Mouse (Mus musculus): ENCODE measurements around the gene Sfxn5. TPM values are rescaled to one million over a fixed set of nuclear protein-coding genes. Genes with fewer than 3 reads are reported as not detected.

Gene Sfxn5
- polyA plus RNA-seq, 1 experiment from 2014 or later, result 8.2 TPM

GRCm38 (mm10) chr6:85183951-85184350, 149.3 kb downstream of the Sfxn5 start:
- Histone ChIP-seq H3K27ac (no peak overlapping the region), H3K27me3 (peaks cover 66% of the 10 kb centered on the region), H3K36me3 (no peaks in the 10 kb centered on the region), H3K4me2 (no peak overlapping the region), H3K4me3 (no peak overlapping the region), H3K9ac (no peak overlapping the region), H3K4me1 (peaks cover 25% of the 10 kb centered on the region), H3K9me3 (no peaks in the 10 kb centered on the region)
- no peak for ATAC-seq (ENCODE audit: insufficient number of reproducible peaks, insufficient read depth, low FRiP score, low TSS enrichment, low read depth)
- WGBS, result 59% methylated on average over 3 of the region's 3 CpGs

- H3K4me2 ChIP-seq, result no peak overlapping the region
- H3K9me3 ChIP-seq, result no peaks in the 10 kb centered on the region
- H3K4me3 ChIP-seq, result no peak overlapping the region
- peaks cover 27% of the 10 kb centered on the region for H3K27me3 ChIP-seq
- no peak overlapping the region for H3K9ac ChIP-seq
- H3K4me1 ChIP-seq, result no peaks in the 10 kb centered on the region
- ATAC-seq (ENCODE audit: insufficient number of reproducible peaks, insufficient read depth, low FRiP score, low TSS enrichment, low read depth), result no peak
- H3K36me3 ChIP-seq, result no peaks in the 10 kb centered on the region
- 68% methylated on average over 2 of the region's 2 CpGs for WGBS
- H3K27ac ChIP-seq, result no peak overlapping the region
These were observed 153.2 kb downstream of the Sfxn5 start for GRCm38 (mm10) chr6:85180036-85180435.

- Histone ChIP-seq H3K4me3 (no peak overlapping the region), H3K36me3 (no peaks in the 10 kb centered on the region), H3K27ac (no peak overlapping the region), H3K4me1 (no peaks in the 10 kb centered on the region), H3K27me3 (peaks cover 24% of the 10 kb centered on the region), H3K9me3 (no peaks in the 10 kb centered on the region), H3K9ac (no peak overlapping the region), H3K4me2 (no peak overlapping the region)
- 76% methylated on average over 3 of the region's 3 CpGs for WGBS
- no peak for ATAC-seq (ENCODE audit: insufficient number of reproducible peaks, insufficient read depth, low FRiP score, low TSS enrichment, low read depth)
These were observed 153.7 kb downstream of the Sfxn5 start for GRCm38 (mm10) chr6:85179569-85179968.

GRCm38 (mm10) chr6:85165440-85165921, 167.7 kb downstream of the Sfxn5 start:
- Histone ChIP-seq H3K27me3 (peaks cover 4% of the 10 kb centered on the region; the same call in 1 of the 2 replicates), H3K4me3 (no peak overlapping the region), H3K36me3 (no peaks in the 10 kb centered on the region), H3K27ac (no peak overlapping the region), H3K9ac (no peak overlapping the region), H3K4me2 (no peak overlapping the region; the same call in 1 of the 2 replicates), H3K9me3 (no peaks in the 10 kb centered on the region), H3K4me1 (peaks cover 2% of the 10 kb centered on the region; the same call in 1 of the 2 replicates)
- 44% methylated on average over 11 of the region's 11 CpGs for WGBS
- ATAC-seq (ENCODE audit: insufficient number of reproducible peaks, insufficient read depth, low FRiP score, low TSS enrichment, low read depth), result no peak

Small RNA genes within 50 kb of the gene (microRNA-seq; reads per million reads assigned to microRNA genes)
- not detected for gene Mir705

Other genes with a start within 250 kb of the Sfxn5 start
- 42.0 and 50.4 TPM in 2 replicates for gene Spr, start 195.7 kb downstream of the Sfxn5 start, polyA plus RNA-seq (2015; fragmentation: Nextera tagmentation; extraction: Ambion mirVana)
- 0.35 and 0.47 TPM in 2 replicates for gene Emx1, start 146.0 kb downstream of the Sfxn5 start, polyA plus RNA-seq (2015; fragmentation: Nextera tagmentation; extraction: Ambion mirVana)
- gene Rab11fip5, start 41.2 kb upstream of the Sfxn5 start, polyA plus RNA-seq (2015; fragmentation: Nextera tagmentation; extraction: Ambion mirVana), result 13.6 and 14.7 TPM in 2 replicates
- gene Noto, start 90.5 kb upstream of the Sfxn5 start, polyA plus RNA-seq (2015; fragmentation: Nextera tagmentation; extraction: Ambion mirVana), result not detected in 2 replicates
- gene Smyd5, start 98.6 kb upstream of the Sfxn5 start, polyA plus RNA-seq (2015; fragmentation: Nextera tagmentation; extraction: Ambion mirVana), result 56.2 and 59.1 TPM in 2 replicates
- 452 and 471 TPM in 2 replicates for gene Cct7, start 118.1 kb upstream of the Sfxn5 start, polyA plus RNA-seq (2015; fragmentation: Nextera tagmentation; extraction: Ambion mirVana)
- gene Pradc1, start 118.5 kb upstream of the Sfxn5 start, polyA plus RNA-seq (2015; fragmentation: Nextera tagmentation; extraction: Ambion mirVana), result 31.7 and 34.9 TPM in 2 replicates
- gene Fbxo41, start 169.6 kb upstream of the Sfxn5 start, polyA plus RNA-seq (2015; fragmentation: Nextera tagmentation; extraction: Ambion mirVana), result 0.36 and 0.42 TPM in 2 replicates
- not detected in 2 replicates for gene Egr4, start 180.2 kb upstream of the Sfxn5 start, polyA plus RNA-seq (2015; fragmentation: Nextera tagmentation; extraction: Ambion mirVana)

All from embryonic facial prominence, embryonic 13.5 days (tissue).